Mouse (Mus musculus) kidney, adult 9 months (tissue): ENCODE data around the gene Itm2b.

Source experiments
- DNase-seq: peaks from one replicate; pipeline ENCODE4 v3.0.0; 2022

The Itm2b gene

GRCm38 (mm10) chr14:73316933-73317332 lies 68.2 kb downstream of the Itm2b start:
- DNase-seq, result no peak

DNA sequence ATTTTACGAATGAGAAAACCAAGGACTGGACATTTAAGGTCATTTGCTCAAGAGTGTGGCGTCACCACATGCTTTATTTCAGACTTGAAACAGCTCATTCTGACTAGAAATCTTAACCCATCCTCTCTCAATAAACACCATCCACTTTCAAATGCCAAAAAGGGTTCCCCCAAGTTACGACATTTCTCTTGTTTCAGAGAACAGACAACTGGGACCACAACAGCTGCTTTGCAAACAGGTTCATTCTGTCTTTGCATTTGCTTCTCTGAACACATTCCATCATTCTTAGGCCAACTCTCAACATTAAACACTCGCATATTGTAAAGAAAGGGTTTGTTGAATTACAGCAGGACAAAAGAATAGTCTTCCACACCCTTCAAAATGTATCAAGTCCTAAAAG lies 71.2 kb downstream of the Itm2b start:
- no peak for DNase-seq

GRCm38 (mm10) chr14:73313396-73313795 lies 71.7 kb downstream of the Itm2b start:
- DNase-seq, result no peak

GRCm38 (mm10) chr14:73312909-73313308 lies 72.2 kb downstream of the Itm2b start:
- no peak for DNase-seq
